Mouse (Mus musculus) megakaryocyte, embryonic 14.5 days (primary cell): Measurements from ENCODE around the gene Tmem17. TPM values are rescaled to one million over a fixed set of nuclear protein-coding genes. Genes with fewer than 3 reads are reported as not detected.

Experiments used
- H3K27me3 ChIP-seq: replicated peaks from 2 replicates; pipeline ENCODE3; 2012; ENCODE audit warnings: inconsistent platforms
- H3K36me3 ChIP-seq: replicated peaks from 2 replicates; pipeline ENCODE3; 2012; ENCODE audit warnings: low read length, inconsistent platforms, mixed read lengths
- H3K4me1 ChIP-seq: 2 replicates; pipeline ENCODE4 v1.6.1; 2012; ENCODE audit warnings: inconsistent platforms
- H3K4me3 ChIP-seq: replicated peaks from 2 replicates; pipeline ENCODE3; 2012; ENCODE audit warnings: moderate library complexity, mild to moderate bottlenecking, inconsistent platforms
- H3K9me3 ChIP-seq: 2 replicates; pipeline ENCODE4 v1.6.1; 2012; ENCODE audit warnings: inconsistent platforms
- FLI1 ChIP-seq: IDR thresholded peaks from 2 replicates; pipeline ENCODE4 v1.6.1; 2012; ENCODE audit warnings: low read length, inconsistent platforms, mixed read lengths
- GATA1 ChIP-seq: IDR thresholded peaks from 3 replicates; pipeline ENCODE4 v1.6.1; 2012; ENCODE audit warnings: mixed read lengths, low read length, inconsistent platforms, borderline replicate concordance
- polyA plus RNA-seq: library from polyadenylated mRNA; stranded (reverse); fragments of >175 nt; gene quantifications from 2 replicates; pipeline ENCODE4 v1.2.3, GENCODE M21; 2012; ENCODE audit warnings: low replicate concordance; ENCODE audit not compliant: insufficient read depth

Gene Tmem17
- polyA plus RNA-seq, 1 experiment: 0.31 TPM

DNA sequence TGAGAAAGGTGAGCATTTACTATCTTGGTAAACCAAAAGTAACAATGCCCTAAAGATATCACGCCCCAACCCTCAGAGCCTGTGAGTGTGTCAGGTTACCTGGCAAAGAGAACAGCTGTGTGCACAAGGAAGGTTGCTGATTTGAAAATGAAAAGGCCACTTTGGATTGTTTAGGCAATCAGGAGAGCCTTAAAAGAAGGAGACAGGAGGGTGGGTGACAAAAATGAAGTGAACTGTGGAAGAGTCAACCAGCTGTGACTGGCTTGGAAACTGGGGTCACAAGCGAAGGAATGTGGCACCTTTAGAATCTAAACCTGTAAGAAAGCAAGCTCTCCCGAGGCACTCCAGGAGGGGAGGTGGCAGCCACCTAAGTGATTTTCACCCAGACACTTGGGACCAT lies 51.8 kb downstream of the Tmem17 start:
- TF ChIP-seq GATA1: no peak
- no peak for TF ChIP-seq FLI1

DNA sequence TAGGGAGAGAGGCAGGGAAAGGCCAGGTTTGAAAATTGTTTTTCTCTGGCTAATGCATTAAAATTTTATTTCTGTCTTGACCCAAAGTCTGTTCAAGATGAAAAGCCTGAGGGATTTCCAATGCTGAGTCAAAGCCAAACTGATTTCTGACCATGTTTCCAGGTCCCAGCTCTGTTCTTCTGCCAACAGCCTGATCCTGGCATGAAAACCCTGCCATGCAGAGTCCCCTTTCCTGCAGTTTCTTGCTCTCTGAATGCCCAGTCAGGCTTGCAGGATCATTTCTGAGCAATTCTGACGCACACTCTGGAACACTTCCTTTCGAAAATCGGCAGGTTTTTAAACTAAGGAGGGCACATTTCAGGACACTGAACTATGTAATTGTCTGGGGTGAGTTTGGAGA lies 52.8 kb downstream of the Tmem17 start:
- no peaks in the 10 kb centered on the region for H3K9me3 ChIP-seq
- no peaks in the 10 kb centered on the region for H3K36me3 ChIP-seq
- H3K4me1 ChIP-seq: no peaks in the 10 kb centered on the region
- no peaks in the 10 kb centered on the region for H3K27me3 ChIP-seq
- TF ChIP-seq FLI1 (no peak), GATA1 (no peak)
- no peak overlapping the region for H3K4me3 ChIP-seq

More for the DNA sequence above, 51.8 kb downstream of the Tmem17 start:
- no peaks in the 10 kb centered on the region for H3K36me3 ChIP-seq
- no peaks in the 10 kb centered on the region for H3K4me1 ChIP-seq
- no peak overlapping the region for H3K4me3 ChIP-seq
- H3K9me3 ChIP-seq: no peaks in the 10 kb centered on the region
- no peaks in the 10 kb centered on the region for H3K27me3 ChIP-seq

Other genes starting within 250 kb of the Tmem17 start
- 0.10 TPM in 1 of 2 replicates, not detected in the other for gene Ehbp1, start 169.8 kb upstream of the Tmem17 start, polyA plus RNA-seq